Mouse (Mus musculus) retina, postnatal 7 days (tissue): ENCODE measurements at regions not wholly inside any gene's neighbourhood (a gene's known extent, or its start where the extent isn't known, plus 50 kb on each side); places are given as distances from the start of the nearest gene placed in this dataset.
A peak's percentile ranks its signal among the peaks of the same experiment; 100 is the strongest.

Experiments
- DNase-seq: peaks from one replicate; pipeline ENCODE4 v3.0.0-alpha.2; 2012; ENCODE audit warnings: low read depth, low spot score

DNA sequence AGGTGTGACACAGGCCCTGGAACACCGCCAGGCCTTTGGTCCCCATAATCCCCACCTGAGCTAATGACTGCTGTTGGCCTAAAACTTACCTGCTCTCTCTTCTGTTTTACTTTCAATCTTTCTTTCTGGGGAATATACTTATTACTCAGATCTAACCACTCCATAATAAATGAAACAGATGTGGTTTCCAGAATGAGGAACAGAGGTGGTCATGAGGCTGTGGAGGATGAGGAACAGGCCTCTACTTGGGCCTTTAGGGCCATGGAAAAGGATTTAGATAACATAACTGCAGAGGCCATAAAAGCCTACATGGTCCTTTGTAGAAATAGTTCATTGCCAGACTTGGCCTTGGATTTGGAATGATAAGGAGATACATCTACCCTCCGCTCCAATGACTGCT, 74.1 kb downstream of the B3gnt5 start:
- no peak for DNase-seq

DNA sequence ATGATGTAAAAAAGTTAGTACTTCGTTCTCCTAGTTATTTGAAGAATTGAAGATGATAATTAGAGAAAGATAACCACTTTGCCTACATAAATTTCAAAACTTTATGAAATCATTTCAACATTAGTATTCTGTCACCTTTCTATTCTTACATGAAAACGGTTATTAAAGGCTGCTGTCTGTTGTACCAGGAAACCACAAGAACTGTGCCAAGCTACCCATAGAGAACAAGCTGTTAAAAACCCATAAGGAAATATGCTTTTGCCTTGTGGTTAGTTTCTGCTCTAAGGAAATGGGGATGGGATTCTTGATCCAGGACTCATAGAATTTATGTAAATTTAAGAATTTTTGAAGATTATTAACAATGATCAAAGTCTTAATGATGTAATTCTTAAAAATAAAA, 74.7 kb downstream of the B3gnt5 start:
- DNase-seq = no peak

DNA sequence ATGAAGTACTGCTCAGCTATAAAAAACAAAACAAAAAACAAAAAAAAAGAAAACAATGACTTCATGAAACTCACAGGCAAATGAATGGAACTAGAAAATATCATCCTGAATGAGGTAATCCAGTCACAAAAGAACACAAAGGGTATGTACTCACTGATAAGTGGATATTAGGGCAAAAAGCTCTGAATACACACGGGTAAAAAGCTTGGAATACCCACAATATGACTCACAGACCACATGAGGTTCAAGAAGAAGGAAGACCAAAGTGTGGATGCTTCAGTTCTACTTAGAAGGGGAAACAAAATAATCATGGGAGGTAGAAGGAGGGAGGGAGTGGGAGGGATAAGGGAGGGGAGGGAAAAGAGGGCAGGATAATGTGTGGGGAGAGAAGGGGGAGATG, 79.8 kb downstream of the B3gnt5 start:
- no peak for DNase-seq

DNA sequence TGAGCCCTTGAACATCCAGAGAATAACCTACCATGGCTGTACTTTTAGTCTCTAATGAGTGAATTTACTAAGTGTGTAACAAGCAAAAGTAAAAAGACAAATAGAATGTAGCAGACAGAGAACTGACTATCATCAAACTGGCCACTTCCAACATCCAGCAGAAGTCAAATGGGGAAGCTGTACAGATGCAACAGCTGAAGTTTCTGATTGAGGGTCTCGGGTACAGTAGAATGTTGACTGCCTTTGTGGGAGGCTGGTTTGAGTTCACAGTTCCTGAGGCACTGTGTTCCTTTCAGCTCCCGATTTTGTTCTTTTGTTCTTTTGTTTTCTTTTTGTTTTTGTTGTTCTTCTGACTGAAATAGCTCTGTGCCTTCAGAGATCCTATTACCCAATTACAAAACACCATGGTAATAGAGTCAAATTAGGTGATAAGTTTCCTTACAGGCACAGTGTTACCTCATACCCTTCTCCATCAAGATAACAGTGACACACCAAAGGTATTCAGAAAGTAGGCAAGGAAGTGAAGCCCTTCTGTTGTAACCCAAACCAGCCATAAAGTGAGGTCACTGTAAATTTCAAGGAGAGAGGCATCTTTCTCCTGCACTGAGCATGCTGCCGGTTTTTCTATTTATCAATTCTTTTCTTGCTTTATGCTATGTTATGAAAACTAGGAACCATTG, 82.5 kb downstream of the B3gnt5 start:
- DNase-seq = no peak

DNA sequence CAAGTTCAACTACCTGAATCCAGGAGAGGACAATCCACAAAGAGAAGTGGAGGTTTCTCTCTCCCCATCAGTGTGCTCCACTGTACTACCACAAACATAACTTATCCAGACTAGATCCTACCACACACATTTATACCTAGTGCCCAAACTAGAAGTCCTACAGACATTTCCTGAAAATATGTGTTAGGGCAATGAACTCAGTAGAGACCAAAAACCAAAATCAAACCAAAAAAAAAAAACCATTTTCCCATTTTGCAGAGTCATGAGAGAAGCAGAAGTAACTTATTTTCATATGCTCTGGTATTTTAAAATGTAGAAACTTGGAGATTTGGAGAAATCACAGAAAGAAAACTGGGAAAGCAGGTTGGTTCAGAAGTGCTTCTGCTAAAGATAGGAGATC, 83.7 kb downstream of the B3gnt5 start:
- DNase-seq = no peak

DNA sequence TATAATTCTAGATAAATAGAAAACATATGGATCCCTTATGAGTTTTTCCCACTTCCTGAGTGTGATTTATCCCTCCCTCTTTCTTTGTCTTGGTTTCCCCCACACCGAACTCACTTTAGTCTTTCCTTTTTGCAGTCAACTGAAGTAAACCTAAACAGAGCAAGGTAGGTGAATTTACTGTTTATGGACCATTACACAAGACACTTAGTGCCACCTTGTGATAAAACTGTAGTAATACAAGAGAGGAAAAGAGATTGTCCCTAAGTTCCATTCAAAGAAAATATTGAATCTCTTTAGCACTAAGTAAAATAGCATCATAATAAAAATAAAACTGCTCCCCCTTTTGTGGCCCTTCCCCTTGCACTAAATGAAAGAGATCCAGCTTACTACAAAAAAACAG, 88.4 kb downstream of the B3gnt5 start:
- peak; percentile 1 for DNase-seq

DNA sequence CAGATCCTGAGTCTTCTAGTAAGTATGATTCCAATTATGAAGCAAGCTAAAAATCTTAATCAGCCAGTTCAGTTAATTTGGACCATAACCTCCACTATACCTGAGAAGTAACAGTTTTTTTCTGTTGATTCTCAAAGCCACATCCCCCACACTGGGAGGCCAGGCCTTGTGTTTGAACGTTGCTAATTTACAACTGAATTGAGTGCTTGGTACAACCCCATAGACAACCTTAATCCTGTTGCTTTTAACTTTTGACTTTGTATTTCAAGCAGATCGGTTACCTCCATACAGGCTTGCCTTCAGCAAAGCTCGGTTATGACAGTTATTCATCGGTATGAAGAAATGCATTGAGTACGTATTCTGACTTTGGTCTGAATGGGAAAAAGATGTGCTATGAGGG, 105.3 kb downstream of the B3gnt5 start:
- no peak for DNase-seq

DNA sequence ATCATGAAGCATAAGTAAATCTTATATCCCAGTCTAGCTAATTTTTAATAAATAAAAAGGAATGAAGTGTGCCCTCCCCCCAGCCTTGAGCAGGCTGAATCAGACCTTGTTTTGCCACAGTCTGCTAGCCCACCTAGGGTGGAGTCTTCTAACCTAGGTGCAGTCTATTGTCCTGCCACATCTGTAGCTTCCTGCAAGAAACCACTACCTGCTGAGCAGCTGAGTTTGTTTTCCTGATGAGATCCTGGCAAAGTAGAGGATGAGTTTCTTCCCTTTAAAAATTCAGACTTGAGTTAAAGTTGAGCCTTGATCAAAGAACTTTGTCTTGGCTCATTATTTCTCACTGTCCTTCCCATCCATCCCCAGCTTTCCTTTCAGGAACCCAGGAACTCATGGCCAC, 105.9 kb downstream of the B3gnt5 start:
- DNase-seq = no peak

DNA sequence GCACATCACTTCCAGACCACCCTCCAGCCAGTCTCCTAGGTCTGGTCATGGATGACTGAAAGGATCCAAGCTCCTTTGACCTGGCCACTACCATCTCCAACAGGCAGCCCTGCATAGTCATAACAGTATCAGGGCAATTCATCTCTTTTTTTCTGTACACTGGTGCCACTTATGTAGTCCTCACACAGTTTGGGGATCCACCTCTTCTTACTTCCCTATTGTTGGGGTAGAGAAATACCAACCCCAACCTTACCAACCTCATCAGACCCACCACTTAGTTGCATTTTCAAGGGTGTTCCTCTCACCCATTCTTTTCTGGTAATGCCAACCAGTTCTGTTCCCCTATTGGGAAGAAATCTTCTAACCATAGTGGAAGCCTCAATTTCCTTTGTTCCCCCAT, 109.4 kb downstream of the B3gnt5 start:
- no peak for DNase-seq

DNA sequence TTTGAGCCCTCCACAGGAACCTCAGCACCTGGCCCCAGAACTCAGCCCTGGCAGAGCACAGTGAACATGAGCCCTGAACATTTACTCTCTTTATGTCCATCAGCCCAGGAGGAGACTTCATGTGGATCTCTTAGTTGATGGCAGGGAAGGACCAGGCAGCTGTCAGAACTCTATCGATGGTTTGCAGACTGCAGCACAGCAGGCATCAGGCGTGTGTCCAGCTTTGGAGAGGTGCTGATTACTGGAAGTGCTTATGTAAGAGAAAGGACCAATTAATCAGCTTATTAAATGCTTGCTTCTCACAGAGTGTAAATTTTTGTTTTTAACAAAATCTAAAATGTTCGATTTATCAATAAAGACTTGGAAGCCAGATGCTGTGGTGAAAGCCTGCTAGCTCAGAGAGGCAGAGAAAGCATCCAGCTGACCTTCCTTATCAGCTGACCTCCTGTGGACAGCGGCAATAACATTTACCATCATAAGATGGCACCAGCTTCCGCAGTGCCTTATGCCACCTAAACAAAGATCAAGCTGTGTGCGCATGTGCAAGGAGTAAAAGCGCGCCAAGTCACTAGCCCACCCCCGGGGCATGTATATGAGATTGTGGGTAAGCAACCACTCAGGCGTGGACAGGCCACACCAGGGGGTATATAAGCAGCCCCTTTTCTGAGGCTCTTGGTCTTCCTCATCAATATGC, 105.8 kb downstream of the Klhl6 start:
- no peak for DNase-seq

DNA sequence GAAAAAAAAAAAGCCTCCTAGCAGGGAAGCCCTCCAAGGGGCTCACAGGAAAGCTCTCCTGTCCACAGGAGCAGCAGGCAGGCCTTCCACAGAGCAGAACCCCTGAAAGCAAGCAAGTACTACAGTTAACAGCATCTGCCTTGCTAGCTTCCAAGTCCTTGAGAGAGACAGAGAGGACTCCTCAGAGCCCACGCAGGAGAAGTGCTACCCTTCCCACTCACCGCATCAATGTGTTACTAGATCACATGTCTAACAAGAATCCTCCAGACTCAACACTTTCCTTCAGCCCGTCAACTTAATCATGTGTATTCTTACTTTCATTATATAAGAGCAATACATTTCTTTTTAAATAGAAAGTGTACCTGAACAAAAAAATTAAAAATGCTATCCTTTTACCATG, 99.9 kb downstream of the Klhl6 start:
- no peak for DNase-seq

DNA sequence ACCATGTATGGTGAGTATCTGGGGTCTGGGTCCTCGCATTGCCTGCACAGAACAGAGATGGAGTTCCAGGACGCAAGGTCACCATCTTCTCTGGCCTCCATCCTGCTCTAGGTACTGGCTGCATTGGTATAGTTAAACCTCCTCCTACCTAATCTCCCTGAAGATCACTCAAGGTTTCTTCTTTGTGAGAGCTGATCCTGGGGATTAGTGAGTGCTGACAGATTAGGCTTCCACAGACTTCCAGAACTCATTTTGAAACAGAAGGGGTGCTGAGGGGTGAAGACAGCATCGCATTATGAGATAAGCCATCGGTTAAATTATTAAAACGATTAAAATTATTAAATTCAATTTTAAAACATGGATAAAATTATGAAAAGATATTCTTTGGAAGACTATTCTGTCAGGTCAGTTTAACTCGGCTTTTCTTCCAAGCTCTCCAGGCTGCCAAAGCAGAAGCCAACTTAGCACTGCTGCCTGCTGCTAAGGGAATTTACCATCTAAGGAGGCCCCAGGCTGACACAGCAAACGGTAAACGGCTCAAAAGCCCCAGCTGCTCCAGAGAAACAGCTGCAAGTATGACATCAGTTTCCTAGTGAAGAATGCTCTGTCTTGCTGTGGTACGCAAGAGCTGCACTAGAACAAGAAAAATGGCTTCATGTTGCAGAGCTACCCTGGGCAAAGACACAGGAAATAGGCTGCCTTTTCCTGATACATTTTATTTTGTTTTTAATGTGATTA, 98.9 kb downstream of the Klhl6 start:
- DNase-seq = peak; percentile 64

DNA sequence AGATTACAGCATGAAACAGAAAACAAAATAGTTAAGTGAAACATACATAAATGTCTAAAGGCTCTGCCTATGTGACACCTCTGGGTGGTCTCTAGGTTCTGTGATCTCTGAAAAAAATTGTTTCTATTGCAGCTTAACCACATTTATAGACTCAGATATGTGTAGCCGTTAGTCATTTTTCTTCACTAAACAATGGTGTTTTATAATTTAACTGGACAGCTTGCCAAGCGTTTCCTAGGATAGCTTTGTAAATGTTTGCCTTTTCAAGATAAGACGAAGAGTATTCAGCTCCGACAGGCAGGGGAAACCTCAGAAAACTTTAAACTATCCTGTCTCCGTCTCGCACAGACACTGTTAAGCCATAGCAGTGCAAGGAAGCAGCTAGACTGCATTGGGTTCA, 98.3 kb downstream of the Klhl6 start:
- no peak for DNase-seq

DNA sequence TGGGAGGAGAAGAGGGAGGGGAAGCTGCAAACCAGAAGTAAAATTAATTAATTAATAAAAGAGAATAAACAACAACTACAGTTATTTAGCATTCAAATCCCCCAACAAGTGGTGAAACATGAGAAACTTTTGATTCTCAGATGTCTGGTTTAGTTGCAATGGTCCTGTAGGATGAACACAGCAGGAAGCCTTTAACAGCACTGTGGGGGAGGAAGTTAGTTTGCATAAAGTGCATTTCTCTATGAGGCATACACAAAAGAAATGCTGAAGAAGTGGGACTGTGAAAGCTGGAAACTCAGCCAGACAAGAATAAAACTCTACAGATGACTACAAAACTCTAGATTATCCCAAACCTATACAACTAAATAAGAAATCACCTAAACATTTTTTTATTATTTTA, 96.2 kb downstream of the Klhl6 start:
- DNase-seq = no peak

DNA sequence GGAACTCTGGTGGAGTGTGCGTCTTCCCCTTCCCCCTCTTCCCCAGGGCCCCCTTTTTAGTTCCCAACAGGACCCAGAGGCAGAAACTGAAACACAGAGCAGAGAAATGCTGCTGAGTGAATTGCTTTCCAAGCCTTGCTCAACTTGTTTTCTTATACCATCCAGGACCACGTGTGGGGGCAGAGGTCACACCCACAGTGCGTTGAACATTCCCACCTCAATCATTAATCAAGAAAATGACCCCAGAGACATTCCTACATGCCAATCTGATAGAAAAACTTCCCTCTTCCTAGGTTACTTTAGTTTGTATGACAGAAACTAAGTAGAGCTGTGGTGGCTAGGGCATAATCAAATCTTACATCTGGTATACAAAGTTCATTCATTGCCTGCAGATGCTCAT, 93.3 kb downstream of the Klhl6 start:
- DNase-seq = no peak

DNA sequence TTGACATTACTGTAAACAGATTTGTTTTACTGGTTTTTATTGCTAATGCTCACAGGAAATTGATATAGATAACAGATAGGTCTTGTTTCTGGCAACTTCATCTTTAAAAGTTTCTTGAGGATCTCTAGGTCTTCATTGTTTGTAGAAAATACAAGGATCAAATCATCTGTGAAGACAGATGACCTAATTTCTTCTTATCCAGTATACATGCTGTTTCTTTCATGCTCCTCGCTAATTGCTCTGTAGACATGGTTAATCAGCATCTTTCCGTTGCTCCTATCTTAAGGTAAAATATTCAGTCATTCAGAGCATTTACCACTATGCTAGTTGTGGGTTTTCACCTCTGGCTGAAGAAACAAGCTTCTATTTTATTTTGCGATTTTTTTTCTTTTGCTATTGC, 91.4 kb downstream of the Klhl6 start:
- no peak for DNase-seq

DNA sequence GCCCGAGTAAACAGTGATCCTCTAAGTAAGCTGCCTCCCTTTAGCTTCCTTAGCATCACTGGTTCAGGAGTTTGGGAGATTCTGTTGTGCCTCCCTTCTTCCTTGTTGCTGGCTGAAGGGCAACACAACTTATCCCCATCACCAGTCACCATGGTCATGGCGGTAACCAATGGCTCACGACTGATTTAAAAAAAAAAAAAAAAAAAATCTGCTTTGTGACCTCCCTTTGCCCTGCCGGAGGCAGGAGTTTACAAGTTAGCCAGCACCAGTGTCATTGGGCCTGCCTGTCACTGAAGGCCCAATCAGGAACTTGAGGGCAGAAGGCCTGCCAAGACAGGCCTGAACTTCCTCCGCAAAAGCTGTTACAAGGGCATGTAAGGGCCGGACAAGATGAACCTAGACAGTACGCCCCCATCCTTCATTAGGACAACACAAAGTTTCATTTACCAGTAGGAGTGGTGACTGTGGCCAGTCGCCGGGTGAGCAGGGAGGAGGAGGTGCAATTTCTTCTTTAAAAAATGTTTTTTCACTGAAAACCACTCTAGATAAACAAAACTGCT, 88.3 kb downstream of the Klhl6 start:
- no peak for DNase-seq
